Mouse (Mus musculus) natural killer cell, adult 2 months (primary cell): ENCODE data around the gene Gpd2.

ENCODE experiments used
- DNase-seq, 2 experiments: peaks; one replicate each; pipeline ENCODE4 v3.0.0; 2022; ENCODE audit warnings: low spot score in 2 of 2

The Gpd2 gene

GRCm38 (mm10) chr2:57387816-57388215, 150.4 kb downstream of the Gpd2 start:
- DNase-seq: no peak

- no peak for DNase-seq
Observed at GRCm38 (mm10) chr2:57395071-57395470, 157.6 kb downstream of the Gpd2 start.

- no peak for DNase-seq
Observed at GRCm38 (mm10) chr2:57396061-57396460, 158.6 kb downstream of the Gpd2 start.

DNA sequence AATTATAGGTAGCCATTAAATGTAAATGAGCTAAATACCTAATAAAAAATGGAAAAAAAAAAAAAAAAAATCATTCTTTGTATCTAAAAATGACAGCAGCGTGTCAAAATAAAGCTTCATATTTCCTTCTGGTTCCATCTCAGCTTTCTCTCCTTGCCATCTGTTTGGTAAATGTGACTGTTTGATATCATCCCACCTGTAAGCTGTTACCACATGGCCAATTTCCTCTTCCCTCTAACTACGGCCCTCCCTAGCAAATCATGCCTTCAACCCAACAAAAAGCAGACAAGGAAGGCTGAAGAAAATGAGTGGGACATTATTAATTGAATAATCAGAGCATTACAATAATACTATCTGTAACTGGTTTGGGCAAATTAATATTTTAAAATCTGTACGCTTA, 160.3 kb downstream of the Gpd2 start:
- DNase-seq: no peak

DNA sequence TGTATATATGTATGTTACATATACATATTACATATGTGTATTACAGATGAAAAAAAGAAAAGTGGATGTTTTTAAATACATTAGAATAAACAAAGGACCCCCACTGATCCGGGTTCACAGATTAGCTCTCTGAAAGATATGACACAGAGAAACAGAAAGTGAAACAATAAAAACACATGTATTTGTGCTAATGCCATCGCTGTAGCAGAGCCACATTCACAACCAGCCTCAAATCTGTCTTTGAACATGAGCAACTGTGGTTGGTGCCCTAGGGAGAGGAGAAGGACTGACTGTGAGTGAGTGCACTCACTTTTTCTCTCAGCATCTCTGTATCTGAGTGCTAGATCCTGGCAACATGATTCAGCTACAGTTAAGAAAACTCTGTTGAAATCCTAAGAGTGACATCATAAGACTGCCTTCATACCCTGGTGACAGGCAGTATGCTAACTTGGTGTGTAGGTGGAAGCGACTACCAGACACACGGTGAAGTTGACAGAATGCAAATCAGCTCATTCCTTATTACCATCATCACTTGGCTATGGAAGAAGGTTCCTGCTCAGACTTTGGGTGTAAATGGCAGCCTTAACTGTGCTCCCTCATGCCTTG, 170.1 kb downstream of the Gpd2 start:
- DNase-seq: no peak

DNA sequence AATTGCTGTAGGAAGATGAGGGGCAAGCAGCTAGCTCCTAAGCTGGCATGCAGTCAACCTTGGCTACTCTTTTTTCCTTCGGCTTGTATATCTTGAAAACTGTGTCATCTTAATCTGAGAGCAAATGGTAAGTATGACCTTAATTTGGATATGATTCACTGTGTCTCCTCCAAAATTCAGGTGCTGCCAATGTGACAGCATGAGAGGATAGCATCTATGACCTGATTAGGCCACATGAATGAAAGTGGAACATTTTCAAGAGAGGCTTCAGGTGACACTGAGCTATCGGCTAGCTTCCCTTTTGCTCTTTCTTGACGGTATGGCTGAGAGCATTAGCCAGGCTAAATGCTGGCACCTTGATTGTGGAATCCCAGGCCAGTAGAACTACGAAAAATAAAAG, 171.0 kb downstream of the Gpd2 start:
- DNase-seq: no peak

GRCm38 (mm10) chr2:57411551-57411950, 174.1 kb downstream of the Gpd2 start:
- DNase-seq: no peak

- no peak for DNase-seq
Observed at GRCm38 (mm10) chr2:57414550-57415160, 177.2 kb downstream of the Gpd2 start.

DNA sequence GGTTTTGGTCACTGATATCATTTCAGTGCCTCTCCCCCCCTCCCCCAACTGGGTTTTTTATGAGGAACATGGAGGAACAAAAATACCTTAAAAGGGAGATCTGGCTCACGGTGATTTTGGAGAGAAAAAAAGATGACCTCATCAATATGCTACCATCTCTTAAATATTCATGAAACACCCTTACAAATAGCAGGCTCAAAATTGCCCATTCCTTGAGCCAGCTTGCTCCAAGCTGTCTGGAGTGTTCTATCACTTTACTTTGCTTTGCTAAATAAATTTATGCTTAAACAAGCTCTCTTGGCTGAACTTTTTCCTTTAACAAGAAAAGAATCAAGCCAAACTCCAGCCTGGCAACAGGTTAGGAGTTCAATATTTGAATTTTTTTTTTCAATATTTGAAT, 179.3 kb downstream of the Gpd2 start:
- DNase-seq: no peak
